Mouse (Mus musculus): ENCODE measurements around the gene Cxadr.

DNA sequence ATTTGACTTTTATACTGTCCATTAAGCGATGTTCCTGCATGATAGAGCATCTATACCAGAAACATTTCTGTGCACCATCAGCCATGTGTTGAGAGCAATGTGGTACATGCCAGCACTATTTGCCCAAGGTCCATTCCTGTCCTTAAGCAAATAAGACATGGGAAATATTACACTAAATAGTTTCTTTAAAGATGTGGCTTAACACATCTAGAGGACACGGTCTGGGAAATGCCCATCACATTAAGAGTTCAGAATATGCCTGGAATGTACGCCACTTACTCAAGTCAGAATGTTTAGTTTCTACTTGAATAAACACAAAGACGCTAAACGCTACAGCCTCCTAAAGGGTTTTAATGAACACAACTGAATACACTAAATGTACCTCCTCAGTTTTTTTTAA, 18.1 kb upstream of the Cxadr start:
- no peak for TF ChIP-seq CTCF (IDR thresholded peaks at IDR 0.05; ENCODE audit: low read depth)
- no peak for TF ChIP-seq EP300 (IDR thresholded peaks at IDR 0.05; ENCODE audit: low read depth)

Measured in heart, postnatal 0 days (tissue).